Mouse (Mus musculus) neural tube, embryonic 14.5 days (tissue): ENCODE measurements around the gene Ttc28. TPM values are rescaled to one million over a fixed set of nuclear protein-coding genes. Genes with fewer than 3 reads are reported as not detected.
A peak's percentile ranks its signal among the peaks of the same experiment; 100 is the strongest.

Experiments used
- ATAC-seq: fragments of 200-750 bp; cut with Nextera tagmentation; 2 replicates; pipeline ENCODE4 v1.8.0; 2017; ENCODE audit warnings: low read depth, mild to moderate bottlenecking, moderate TSS enrichment, moderate library complexity
- H3K27ac ChIP-seq: fragments of 300-500 bp; sonication (generic); 2 replicates; pipeline ENCODE4 v1.5.1; 2014; ENCODE audit warnings: low read depth, mild to moderate bottlenecking, control low read depth, low read length, moderate library complexity, mixed read lengths
- H3K27me3 ChIP-seq: fragments of 300-500 bp; sonication (generic); 2 replicates; pipeline ENCODE4 v1.6.1; 2014; ENCODE audit warnings: low read length; ENCODE audit not compliant: control insufficient read depth, insufficient read depth
- H3K36me3 ChIP-seq: fragments of 300-500 bp; sonication (generic); 2 replicates; pipeline ENCODE4 v1.6.1; 2014; ENCODE audit warnings: low read length, mixed read lengths; ENCODE audit not compliant: control insufficient read depth, insufficient read depth
- H3K4me1 ChIP-seq: fragments of 300-500 bp; sonication (generic); 2 replicates; pipeline ENCODE4 v1.6.1; 2014; ENCODE audit warnings: low read length; ENCODE audit not compliant: control insufficient read depth, insufficient read depth
- H3K4me2 ChIP-seq: fragments of 300-500 bp; sonication (generic); 2 replicates; pipeline ENCODE4 v1.6.1; 2014; ENCODE audit warnings: mild to moderate bottlenecking, low read depth, low read length, control low read depth
- H3K4me3 ChIP-seq: fragments of 300-500 bp; sonication (generic); 2 replicates; pipeline ENCODE4 v1.5.1; 2014; ENCODE audit warnings: low read depth, low read length, control low read depth, mixed read lengths
- H3K9ac ChIP-seq: fragments of 300-500 bp; sonication (generic); replicated peaks from 2 replicates; pipeline ENCODE4 v1.6.1; 2014; ENCODE audit warnings: low read depth, mild to moderate bottlenecking, control low read depth, low read length, mixed read lengths
- H3K9me3 ChIP-seq: fragments of 300-500 bp; sonication (generic); 2 replicates; pipeline ENCODE4 v1.6.1; 2016; ENCODE audit warnings: low read length; ENCODE audit not compliant: control insufficient read depth
- WGBS: fragments of 180-500 bp; shearing (Covaris S2); extraction: QIAGEN DNeasy Blood & Tissue Kit; methylation state at CpG from one replicate; pipeline ENCODE4 v1.1.7; 2014; 5-methylcytosine and 5-hydroxymethylcytosine counted together
- microRNA counts: library from miRNA; unstranded; fragments of <30 nt; microRNA quantifications from one replicate; lab custom pipeline; 2016
- microRNA-seq: library from miRNA; unstranded; fragments of <30 nt; microRNA quantifications from one replicate; pipeline ENCODE4, GENCODE M21; 2016
- polyA plus RNA-seq: library from polyadenylated mRNA; unstranded; fragments of >200 nt; fragmentation: Nextera tagmentation; extraction: Ambion mirVana; gene quantifications from 2 replicates; pipeline ENCODE4 v1.2.1, GENCODE M21; 2014

Gene Ttc28
- polyA plus RNA-seq, 1 experiment from 2014 or later: 37.6 TPM

DNA sequence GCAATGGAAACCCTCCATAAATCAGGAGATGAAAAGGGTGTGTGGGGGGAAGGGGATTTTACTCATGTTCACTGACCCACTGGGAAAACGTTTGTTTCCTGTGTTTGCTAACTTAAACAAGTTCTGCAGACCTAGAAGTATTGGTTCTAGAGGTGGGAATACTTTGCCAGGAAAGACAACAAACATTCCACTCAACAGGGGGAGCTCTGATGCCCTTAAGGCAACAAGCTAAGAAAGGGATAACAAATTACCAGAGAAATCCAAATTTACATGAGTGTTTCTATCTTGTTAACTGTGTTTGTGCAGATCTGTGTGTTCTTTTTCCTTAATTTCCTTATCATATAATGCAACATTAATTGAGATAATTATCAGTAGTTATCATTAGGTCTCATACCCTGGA lies 446.2 kb downstream of the Ttc28 start:
- H3K9me3 ChIP-seq: no peaks in the 10 kb centered on the region
- no peak overlapping the region for H3K9ac ChIP-seq
- H3K36me3 ChIP-seq: no peaks in the 10 kb centered on the region
- no peaks in the 10 kb centered on the region for H3K4me1 ChIP-seq
- WGBS: 33% methylated on average over 1 of the region's 1 CpGs
- no peak overlapping the region for H3K4me3 ChIP-seq
- no peak overlapping the region for H3K4me2 ChIP-seq
- no peak for ATAC-seq
- H3K27ac ChIP-seq: no peak overlapping the region
- H3K27me3 ChIP-seq: no peaks in the 10 kb centered on the region; the same call in 1 of the 2 replicates

DNA sequence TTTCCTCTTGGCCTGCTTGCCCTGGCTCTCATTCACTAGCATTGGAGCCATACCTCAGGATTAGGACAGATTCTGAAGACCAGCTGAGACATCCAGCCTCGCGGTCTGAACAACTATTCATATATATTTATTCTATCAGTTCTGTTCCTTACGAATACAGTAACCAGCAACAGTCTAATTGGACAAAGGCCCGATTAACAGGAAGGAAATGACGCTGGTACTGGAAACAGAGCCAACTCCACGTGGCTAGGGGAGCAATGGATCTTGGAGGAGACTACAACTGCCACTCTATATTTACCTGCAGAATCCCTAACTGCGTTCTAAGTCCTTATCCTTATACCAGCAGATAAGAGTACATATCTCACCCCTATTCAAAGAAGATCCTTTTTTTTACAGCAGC lies 447.8 kb downstream of the Ttc28 start:
- Histone ChIP-seq H3K9ac (no peak overlapping the region), H3K27ac (no peak overlapping the region), H3K27me3 (no peaks in the 10 kb centered on the region; the same call in 1 of the 2 replicates), H3K9me3 (no peaks in the 10 kb centered on the region), H3K4me2 (no peak overlapping the region), H3K4me3 (no peak overlapping the region), H3K4me1 (peaks cover 8% of the 10 kb centered on the region), H3K36me3 (no peaks in the 10 kb centered on the region)
- 87% methylated on average over 7 of the region's 7 CpGs for WGBS
- ATAC-seq: no peak

DNA sequence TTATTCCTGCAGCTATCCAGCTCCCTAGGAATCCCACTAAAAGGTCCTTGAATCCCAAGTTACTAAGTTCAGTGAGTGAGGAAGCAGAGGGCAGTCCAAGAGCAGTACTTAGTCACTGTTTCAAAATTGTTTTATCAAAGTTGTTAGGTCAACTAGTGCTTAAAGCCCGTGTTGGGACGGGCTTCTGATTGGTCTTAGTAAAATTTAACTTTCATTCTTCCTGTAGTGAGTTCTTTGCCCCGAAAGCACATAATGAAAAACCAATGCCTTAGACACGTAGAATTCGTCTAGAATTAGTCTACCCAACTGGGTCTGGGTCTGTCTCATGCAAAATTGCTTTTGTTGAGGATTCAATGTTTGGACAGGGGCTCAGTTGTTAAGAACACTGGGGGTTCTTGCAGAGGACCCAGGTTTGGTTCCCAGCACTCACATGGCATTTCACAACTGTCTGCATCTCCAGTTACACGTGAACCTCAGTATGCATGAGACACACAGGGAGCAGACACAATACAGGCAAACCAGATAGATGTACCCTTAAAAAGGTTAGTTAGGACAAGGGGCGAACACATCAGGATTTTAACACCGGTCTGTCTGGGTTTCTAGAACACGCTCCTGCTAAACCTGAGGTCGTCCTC lies 450.3 kb downstream of the Ttc28 start:
- H3K9me3 ChIP-seq: no peaks in the 10 kb centered on the region
- peak overlapping the region; percentile 96 for H3K9ac ChIP-seq
- peak; percentile 41; the same call in 1 of the 2 replicates for ATAC-seq
- H3K27ac ChIP-seq: peak overlapping the region; percentile 85
- peaks cover 8% of the 10 kb centered on the region for H3K4me1 ChIP-seq
- H3K36me3 ChIP-seq: no peaks in the 10 kb centered on the region
- H3K4me2 ChIP-seq: peak overlapping the region; percentile 67
- 26% methylated on average over 10 of the region's 10 CpGs for WGBS
- H3K27me3 ChIP-seq: no peaks in the 10 kb centered on the region; the same call in 1 of the 2 replicates
- peak overlapping the region; percentile 94 for H3K4me3 ChIP-seq

DNA sequence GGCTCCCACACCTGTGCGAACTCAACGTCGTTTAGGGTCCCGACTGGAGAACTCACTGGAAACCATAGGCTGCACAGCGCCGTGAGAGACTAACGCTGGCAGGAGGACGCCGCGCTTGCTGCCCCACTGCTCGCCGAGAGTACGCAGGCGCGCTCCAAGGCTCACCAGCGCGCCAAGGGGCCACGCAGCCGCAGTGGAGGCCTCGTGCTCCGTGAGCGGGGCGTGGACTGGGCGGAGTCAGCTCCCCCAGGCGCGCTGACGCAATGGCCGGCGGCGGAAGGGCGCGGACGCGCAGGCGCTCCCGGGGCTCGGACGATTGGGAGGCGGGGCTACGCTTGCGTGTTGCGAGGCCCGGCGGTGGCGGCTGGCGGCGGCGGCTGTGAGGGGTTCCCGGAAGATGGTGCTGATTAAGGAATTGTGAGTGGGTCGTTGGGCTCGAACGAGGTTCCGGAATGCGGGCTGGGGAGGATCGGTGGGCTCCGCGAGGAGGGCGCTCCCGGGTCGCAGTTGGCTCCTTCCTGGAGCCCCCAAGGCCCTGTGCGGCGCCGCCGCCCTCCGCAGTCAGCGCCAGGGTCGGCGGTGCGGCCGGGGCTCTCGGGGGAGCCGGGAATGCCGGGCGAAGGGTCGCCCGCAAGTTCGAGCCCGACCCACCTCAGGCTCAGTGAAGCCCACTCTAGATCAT lies 451.0 kb downstream of the Ttc28 start, which contains the start of gene Pitpnb:
Gene Pitpnb, plus strand, starts transcription at position 347 of the 682 bp plus-strand sequence.
- Histone ChIP-seq H3K36me3 (no peaks in the 10 kb centered on the region), H3K4me1 (peaks cover 8% of the 10 kb centered on the region), H3K9me3 (no peaks in the 10 kb centered on the region), H3K9ac (peak within 1 kb of the TSS; percentile 96), H3K27me3 (no peaks in the 10 kb centered on the region; the same call in 1 of the 2 replicates), H3K4me3 (peak within 1 kb of the TSS; percentile 94), H3K4me2 (peak within 1 kb of the TSS; percentile 78), H3K27ac (peak within 1 kb of the TSS; percentile 85)
- WGBS: under 1% methylated on average over 63 of the region's 78 CpGs
- peak; percentile 99 for ATAC-seq

DNA sequence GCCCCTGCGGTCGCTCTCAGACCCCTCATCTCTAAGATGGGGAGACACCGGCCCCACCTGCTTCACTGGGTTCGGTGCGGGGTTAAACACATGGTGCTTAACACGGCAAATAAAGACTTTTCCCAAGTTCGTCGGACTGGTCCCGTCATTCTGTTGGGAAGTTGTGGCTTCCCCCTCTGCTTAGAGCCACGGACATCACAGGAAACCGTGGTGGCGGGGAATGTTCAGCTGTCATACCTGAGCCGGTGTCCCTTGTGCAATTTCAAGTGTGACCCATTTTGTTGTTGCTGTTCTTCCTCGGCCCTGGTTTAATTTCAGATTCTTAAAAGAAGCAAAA lies 451.5 kb downstream of the Ttc28 start:
- WGBS: 1% methylated on average over 14 of the region's 14 CpGs
- no peaks in the 10 kb centered on the region for H3K9me3 ChIP-seq
- peak overlapping the region; percentile 96 for H3K9ac ChIP-seq
- H3K4me2 ChIP-seq: peak overlapping the region; percentile 78
- H3K4me3 ChIP-seq: peak overlapping the region; percentile 94
- no peak; the same call in 1 of the 2 replicates for ATAC-seq
- peaks cover 3% of the 10 kb centered on the region for H3K36me3 ChIP-seq
- H3K27ac ChIP-seq: peak overlapping the region; percentile 85
- no peaks in the 10 kb centered on the region; the same call in 1 of the 2 replicates for H3K27me3 ChIP-seq
- peaks cover 8% of the 10 kb centered on the region for H3K4me1 ChIP-seq

DNA sequence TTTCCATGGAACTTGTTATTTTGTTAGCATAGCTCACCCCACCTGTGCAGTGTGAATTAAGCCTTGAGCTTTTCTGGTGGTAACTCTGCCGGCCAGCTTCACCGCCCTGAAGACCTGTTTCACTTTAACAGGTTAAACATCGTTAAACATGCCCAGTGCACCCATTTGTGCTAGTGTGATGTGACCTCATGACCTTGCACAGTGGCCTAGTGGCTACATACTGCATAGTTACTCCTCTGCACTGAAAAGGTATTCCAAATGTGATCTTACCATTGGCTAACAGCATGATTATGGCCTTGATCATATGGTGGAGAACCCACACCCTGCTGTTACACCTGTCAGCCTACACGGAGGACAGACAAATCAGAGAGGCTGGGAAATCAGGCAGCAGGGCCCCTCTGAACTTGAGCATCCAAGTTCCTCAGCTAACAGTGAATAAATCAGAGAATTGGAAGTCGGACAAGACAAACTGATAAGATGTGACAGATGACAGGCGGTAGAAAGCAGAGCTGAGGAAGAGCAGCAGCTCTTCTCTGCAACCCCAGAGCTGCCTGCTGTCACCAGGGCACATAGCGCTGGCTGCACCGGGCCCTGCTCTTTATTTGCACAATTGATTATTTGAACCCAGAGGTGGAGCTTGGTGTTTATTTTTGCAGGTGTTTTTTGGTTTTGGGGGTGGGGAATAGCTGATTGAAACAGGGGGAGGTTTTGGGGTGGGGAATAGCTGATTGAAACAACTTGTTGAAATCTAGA lies 456.5 kb downstream of the Ttc28 start:
- Histone ChIP-seq H3K4me1 (peaks cover 8% of the 10 kb centered on the region), H3K9me3 (no peaks in the 10 kb centered on the region), H3K36me3 (peaks cover 22% of the 10 kb centered on the region), H3K9ac (no peak overlapping the region), H3K27me3 (no peaks in the 10 kb centered on the region), H3K4me3 (no peak overlapping the region), H3K27ac (no peak overlapping the region), H3K4me2 (no peak overlapping the region)
- ATAC-seq: no peak
- whole genome bisulfite sequencing: 93% methylated on average over 8 of the region's 8 CpGs

MicroRNA genes within 50 kb of the gene (microRNA counts, 519-probe panel; counts per million panel counts)
- microRNA mmu-miR-701 (lab: Ali Mortazavi, UCI): 1,921 counts per million, percentile 4 among the panel's probes with 10 or more counts

Small RNAs within 50 kb of the gene (microRNA-seq; reads per million reads assigned to microRNA genes)
- 89.3 reads per million, percentile 46 among the genes with 10 or more reads in this experiment for gene Mir701

Other genes with a start within 250 kb of the Ttc28 start
- 35.1 and 38.7 TPM in 2 replicates for gene Noc4l, start 226.4 kb upstream of the Ttc28 start, polyA plus RNA-seq
- gene Ddx51, start 226.4 kb upstream of the Ttc28 start, polyA plus RNA-seq: 15.0 and 16.4 TPM in 2 replicates
- 46.2 and 50.4 TPM in 2 replicates for gene Ep400, start 109.1 kb upstream of the Ttc28 start, polyA plus RNA-seq
- gene Pus1, start 99.1 kb upstream of the Ttc28 start, polyA plus RNA-seq: 12.1 and 13.6 TPM in 2 replicates
- gene Ulk1, start 69.7 kb upstream of the Ttc28 start, polyA plus RNA-seq: 52.6 and 55.7 TPM in 2 replicates
- 7.9 and 9.2 TPM in 2 replicates for gene Hscb, start 40.0 kb upstream of the Ttc28 start, polyA plus RNA-seq
- gene Chek2, start 39.8 kb upstream of the Ttc28 start, polyA plus RNA-seq: 3.6 and 4.3 TPM in 2 replicates